Mouse (Mus musculus): ENCODE measurements at regions not wholly inside any gene's neighbourhood (a gene's known extent, or its start where the extent isn't known, plus 50 kb on each side); places are given as distances from the start of the nearest gene placed in this dataset.

GRCm38 (mm10) chr14:66442576-66442975 lies 433.6 kb upstream of the Gulo start:
- Histone ChIP-seq H3K4me1 (replicated peaks; ENCODE audit: low read depth, low read length) (no peaks in the 10 kb centered on the region), H3K27me3 (ENCODE audit: insufficient read depth, low read length) (no peaks in the 10 kb centered on the region), H3K4me3 (replicated peaks; ENCODE audit: low read length) (no peak overlapping the region), H3K36me3 (ENCODE audit: insufficient read depth, low read length) (no peaks in the 10 kb centered on the region), H3K9me3 (ENCODE audit: low read length) (peaks cover 15% of the 10 kb centered on the region)
- TF ChIP-seq CTCF (conservative IDR thresholded peaks at IDR 0.05; ENCODE audit: low read length) (no peak), POU5F1 (IDR thresholded peaks at IDR 0.05; ENCODE audit: borderline replicate concordance, low read length) (no peak), NANOG (IDR thresholded peaks at IDR 0.05; ENCODE audit: borderline replicate concordance, low read length) (no peak)

GRCm38 (mm10) chr14:66441825-66442224 lies 432.8 kb upstream of the Gulo start:
- Histone ChIP-seq H3K4me1 (replicated peaks; ENCODE audit: low read depth, low read length) (no peaks in the 10 kb centered on the region), H3K36me3 (ENCODE audit: insufficient read depth, low read length) (no peaks in the 10 kb centered on the region), H3K4me3 (replicated peaks; ENCODE audit: low read length) (no peak overlapping the region), H3K9me3 (ENCODE audit: low read length) (peaks cover 15% of the 10 kb centered on the region), H3K27me3 (ENCODE audit: insufficient read depth, low read length) (no peaks in the 10 kb centered on the region)
- no peak for TF ChIP-seq CTCF (conservative IDR thresholded peaks at IDR 0.05; ENCODE audit: low read length)
- no peak for TF ChIP-seq POU5F1 (IDR thresholded peaks at IDR 0.05; ENCODE audit: borderline replicate concordance, low read length)
- no peak for TF ChIP-seq NANOG (IDR thresholded peaks at IDR 0.05; ENCODE audit: borderline replicate concordance, low read length)

GRCm38 (mm10) chr14:66438572-66438971 lies 429.6 kb upstream of the Gulo start:
- Histone ChIP-seq H3K9me3 (ENCODE audit: low read length) (peaks cover 1% of the 10 kb centered on the region), H3K4me3 (replicated peaks; ENCODE audit: low read length) (no peak overlapping the region), H3K4me1 (replicated peaks; ENCODE audit: low read depth, low read length) (no peaks in the 10 kb centered on the region), H3K27me3 (ENCODE audit: insufficient read depth, low read length) (no peaks in the 10 kb centered on the region), H3K36me3 (ENCODE audit: insufficient read depth, low read length) (no peaks in the 10 kb centered on the region)
- no peak for TF ChIP-seq CTCF (conservative IDR thresholded peaks at IDR 0.05; ENCODE audit: low read length)
- no peak for TF ChIP-seq POU5F1 (IDR thresholded peaks at IDR 0.05; ENCODE audit: borderline replicate concordance, low read length)
- TF ChIP-seq NANOG (IDR thresholded peaks at IDR 0.05; ENCODE audit: borderline replicate concordance, low read length), result no peak

- Histone ChIP-seq H3K9me3 (ENCODE audit: low read length) (peaks cover 4% of the 10 kb centered on the region), H3K4me3 (replicated peaks; ENCODE audit: low read length) (no peak overlapping the region), H3K4me1 (replicated peaks; ENCODE audit: low read depth, low read length) (no peaks in the 10 kb centered on the region), H3K27me3 (ENCODE audit: insufficient read depth, low read length) (no peaks in the 10 kb centered on the region), H3K36me3 (ENCODE audit: insufficient read depth, low read length) (no peaks in the 10 kb centered on the region)
- no peak for TF ChIP-seq POU5F1 (IDR thresholded peaks at IDR 0.05; ENCODE audit: borderline replicate concordance, low read length)
- TF ChIP-seq CTCF (conservative IDR thresholded peaks at IDR 0.05; ENCODE audit: low read length), result no peak
- TF ChIP-seq NANOG (IDR thresholded peaks at IDR 0.05; ENCODE audit: borderline replicate concordance, low read length), result no peak
Measured at GRCm38 (mm10) chr14:66438001-66438400, 429.0 kb upstream of the Gulo start.

GRCm38 (mm10) chr14:66431630-66432029 lies 422.6 kb upstream of the Gulo start:
- Histone ChIP-seq H3K4me3 (replicated peaks; ENCODE audit: low read length) (no peak overlapping the region), H3K27me3 (ENCODE audit: insufficient read depth, low read length) (no peaks in the 10 kb centered on the region), H3K9me3 (ENCODE audit: low read length) (peaks cover 4% of the 10 kb centered on the region), H3K36me3 (ENCODE audit: insufficient read depth, low read length) (no peaks in the 10 kb centered on the region), H3K4me1 (replicated peaks; ENCODE audit: low read depth, low read length) (peaks cover under 1% of the 10 kb centered on the region; the same call in 1 of the 2 replicates)
- TF ChIP-seq CTCF (conservative IDR thresholded peaks at IDR 0.05; ENCODE audit: low read length) (no peak), POU5F1 (IDR thresholded peaks at IDR 0.05; ENCODE audit: borderline replicate concordance, low read length) (no peak), NANOG (IDR thresholded peaks at IDR 0.05; ENCODE audit: borderline replicate concordance, low read length) (no peak)

- no peak overlapping the region for H3K4me3 ChIP-seq (replicated peaks; ENCODE audit: low read length)
- TF ChIP-seq NANOG (IDR thresholded peaks at IDR 0.05; ENCODE audit: borderline replicate concordance, low read length) (no peak), POU5F1 (IDR thresholded peaks at IDR 0.05; ENCODE audit: borderline replicate concordance, low read length) (no peak), CTCF (conservative IDR thresholded peaks at IDR 0.05; ENCODE audit: low read length) (no peak)
- H3K9me3 ChIP-seq (ENCODE audit: low read length), result peaks cover 16% of the 10 kb centered on the region
- no peaks in the 10 kb centered on the region for H3K27me3 ChIP-seq (ENCODE audit: insufficient read depth, low read length)
- no peaks in the 10 kb centered on the region for H3K36me3 ChIP-seq (ENCODE audit: insufficient read depth, low read length)
- H3K4me1 ChIP-seq (replicated peaks; ENCODE audit: low read depth, low read length), result peaks cover 4% of the 10 kb centered on the region; the same call in 1 of the 2 replicates
Measured at GRCm38 (mm10) chr14:66424141-66424540, 415.1 kb upstream of the Gulo start.

All from E14TG2a.4 (cell line).